Mouse (Mus musculus) stomach, postnatal 0 days (tissue): ENCODE data around the gene Cenpw. TPM values are rescaled to one million over a fixed set of nuclear protein-coding genes. Genes with fewer than 3 reads are reported as not detected.

Experiments used
- ATAC-seq: fragments of 200-750 bp; cut with Nextera tagmentation; 2 replicates; pipeline ENCODE4 v1.8.0; 2017; ENCODE audit not compliant: low FRiP score, low TSS enrichment
- DNase-seq: peaks from one replicate; pipeline ENCODE4 v3.0.0-alpha.2; 2016; ENCODE audit warnings: low spot score
- H3K27ac ChIP-seq: fragments of 300-500 bp; sonication (generic); replicated peaks from 2 replicates; pipeline ENCODE4 v1.5.1; 2014; ENCODE audit warnings: mild to moderate bottlenecking, control low read depth
- H3K27me3 ChIP-seq: fragments of 300-500 bp; sonication (generic); 2 replicates; pipeline ENCODE4 v1.6.1; 2014; ENCODE audit warnings: low read length; ENCODE audit not compliant: control insufficient read depth, insufficient read depth
- H3K36me3 ChIP-seq: fragments of 300-500 bp; sonication (generic); 2 replicates; pipeline ENCODE4 v1.6.1; 2014; ENCODE audit warnings: low read length, mixed read lengths; ENCODE audit not compliant: control insufficient read depth, insufficient read depth
- H3K4me1 ChIP-seq: fragments of 300-500 bp; sonication (generic); replicated peaks from 2 replicates; pipeline ENCODE4 v1.6.1; 2014; ENCODE audit warnings: antibody characterized with exemption; ENCODE audit not compliant: control insufficient read depth, insufficient read depth
- H3K4me2 ChIP-seq: fragments of 300-500 bp; sonication (generic); replicated peaks from 2 replicates; pipeline ENCODE4 v1.6.1; 2014; ENCODE audit warnings: low read depth, mild to moderate bottlenecking, control low read depth, moderate library complexity
- H3K4me3 ChIP-seq: fragments of 300-500 bp; sonication (generic); 2 replicates; pipeline ENCODE4 v1.5.1; 2014; ENCODE audit warnings: low read depth, low read length, control low read depth
- H3K9ac ChIP-seq: fragments of 300-500 bp; sonication (generic); 2 replicates; pipeline ENCODE4 v1.6.1; 2014; ENCODE audit warnings: mild to moderate bottlenecking, low read length, control low read depth, mixed read lengths
- H3K9me3 ChIP-seq: fragments of 300-500 bp; sonication (generic); 2 replicates; pipeline ENCODE4 v1.6.1; 2016; ENCODE audit warnings: low read length; ENCODE audit not compliant: control insufficient read depth
- CTCF ChIP-seq: IDR thresholded peaks from 2 replicates; pipeline ENCODE4 v1.5.1; 2016; ENCODE audit warnings: antibody characterized with exemption, low read depth, mild to moderate bottlenecking, moderate library complexity
- EP300 ChIP-seq: optimal IDR thresholded peaks from 2 replicates; pipeline ENCODE3; 2016; ENCODE audit warnings: antibody characterized with exemption
- WGBS: fragments of 180-500 bp; shearing (Covaris S2); extraction: QIAGEN DNeasy Blood & Tissue Kit; methylation state at CpG from one replicate; pipeline ENCODE4 v1.1.7; 2014; 5-methylcytosine and 5-hydroxymethylcytosine counted together
- polyA plus RNA-seq: library from polyadenylated mRNA; unstranded; fragments of >200 nt; fragmentation: Nextera tagmentation; extraction: Ambion mirVana; gene quantifications from 2 replicates; pipeline ENCODE4 v1.2.1, GENCODE M21; 2015

The Cenpw gene
- 17.3 and 18.0 TPM in 2 replicates for polyA plus RNA-seq

DNA sequence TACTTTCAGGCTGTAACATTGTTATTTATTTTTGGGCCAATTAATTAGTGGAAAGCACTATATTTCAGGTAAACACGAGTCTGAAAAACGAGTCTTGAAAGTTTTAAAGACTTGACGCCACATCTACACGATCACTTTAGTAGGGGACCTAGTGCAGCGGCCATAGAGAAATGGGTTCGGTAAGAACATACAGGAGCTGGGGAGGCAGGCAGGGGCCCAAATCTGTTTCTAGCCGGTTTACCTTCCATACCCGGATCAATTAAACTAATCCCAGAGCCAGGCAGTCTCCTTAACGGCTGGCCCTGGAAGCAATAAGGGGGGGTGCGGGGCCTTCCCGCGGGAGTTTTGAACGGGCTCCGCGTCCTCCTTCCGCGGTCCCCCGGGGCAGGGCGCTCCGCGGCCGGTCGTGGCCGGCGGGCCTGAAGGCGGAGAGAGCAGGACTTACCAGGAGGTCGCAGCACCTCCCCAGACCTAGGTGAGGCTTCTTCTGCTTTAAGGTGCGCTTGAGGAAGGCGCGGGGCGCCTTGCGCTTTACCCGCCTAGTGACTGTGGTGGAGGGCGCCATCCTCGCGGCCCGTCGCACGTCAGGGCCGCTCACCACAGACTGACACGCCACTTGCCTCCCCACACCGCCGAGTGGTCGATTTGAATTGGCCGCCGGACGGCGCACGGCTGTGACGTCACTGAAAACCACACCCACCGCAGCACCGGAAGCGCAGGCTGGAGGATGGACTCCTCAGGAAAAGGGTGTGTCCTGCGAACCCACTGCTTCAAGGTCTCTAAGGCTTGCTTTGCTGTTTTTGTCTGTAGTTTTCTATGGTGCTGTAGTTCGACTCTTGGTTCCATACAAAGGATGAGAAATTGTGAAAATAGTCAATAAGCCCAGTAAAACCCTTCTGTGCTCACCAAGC, at the start of gene Cenpw:
TSS of gene Cenpw (minus strand) at position 645 of the 911 bp plus-strand sequence.
- 1% methylated on average over 48 of the region's 55 CpGs for WGBS
- Histone ChIP-seq H3K9me3 (no peaks in the 10 kb centered on the region), H3K27me3 (no peaks in the 10 kb centered on the region), H3K27ac (peak within 1 kb of the TSS; percentile 45; the same call in 1 of the 2 replicates), H3K9ac (peak within 1 kb of the TSS; percentile 79), H3K4me1 (no peaks in the 10 kb centered on the region), H3K36me3 (no peaks in the 10 kb centered on the region), H3K4me2 (peak within 1 kb of the TSS; percentile 96), H3K4me3 (peak within 1 kb of the TSS; percentile 84)
- peak; percentile 93 for DNase-seq
- TF ChIP-seq EP300 (no peak), CTCF (peak; percentile 35)
- peak; percentile 100 for ATAC-seq

DNA sequence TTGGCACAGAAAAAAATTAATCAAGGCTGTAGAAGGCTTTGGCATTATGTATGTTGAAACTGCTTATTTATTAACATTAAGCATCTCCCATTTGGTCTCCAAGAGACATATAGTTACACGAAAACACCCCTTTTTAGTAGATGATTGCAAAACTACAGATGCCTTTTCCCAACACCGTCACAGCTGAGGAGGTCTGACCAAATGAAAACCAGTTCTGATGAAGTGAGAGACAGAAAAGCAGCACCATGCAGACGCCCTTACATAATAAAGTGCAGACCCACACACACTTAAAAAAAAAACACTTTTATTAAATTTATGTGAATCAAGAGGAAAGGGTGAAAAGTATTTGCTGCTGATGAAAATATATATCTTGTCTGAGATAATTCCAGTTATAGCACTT, 49.3 kb upstream of the Cenpw start:
- no peaks in the 10 kb centered on the region for H3K4me1 ChIP-seq
- no peak overlapping the region for H3K4me3 ChIP-seq
- H3K9ac ChIP-seq = no peak overlapping the region
- H3K27me3 ChIP-seq = no peaks in the 10 kb centered on the region
- H3K27ac ChIP-seq = no peak overlapping the region
- WGBS = 65% methylated on average over 3 of the region's 3 CpGs
- ATAC-seq (no peak), DNase-seq (no peak)
- no peaks in the 10 kb centered on the region for H3K36me3 ChIP-seq
- TF ChIP-seq CTCF (no peak), EP300 (no peak)
- H3K9me3 ChIP-seq = no peaks in the 10 kb centered on the region
- H3K4me2 ChIP-seq = no peak overlapping the region

DNA sequence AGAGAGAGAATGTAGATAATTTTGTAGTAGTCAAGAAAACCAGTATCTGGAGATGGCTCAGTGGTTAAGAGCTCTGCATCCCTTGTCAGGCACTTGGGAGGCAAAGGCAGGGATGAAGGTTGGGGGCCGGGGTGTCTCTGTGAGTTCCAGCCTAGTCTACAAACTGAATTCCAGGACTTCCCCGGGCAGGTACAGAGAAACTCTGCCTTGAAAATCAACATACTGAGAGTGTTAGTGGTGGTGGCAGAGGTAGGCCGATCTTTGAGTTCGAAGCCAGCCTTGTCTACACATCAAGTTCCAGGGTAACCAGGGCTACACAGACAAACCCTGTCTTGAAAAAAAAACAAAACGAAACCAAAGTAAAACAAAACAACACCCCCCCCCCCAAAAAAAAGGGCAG, 859 bp downstream of the Cenpw start:
- Histone ChIP-seq H3K27ac (no peak overlapping the region), H3K4me3 (peak overlapping the region; percentile 84), H3K4me2 (peak overlapping the region; percentile 96), H3K9me3 (no peaks in the 10 kb centered on the region), H3K27me3 (no peaks in the 10 kb centered on the region), H3K36me3 (no peaks in the 10 kb centered on the region), H3K9ac (no peak overlapping the region), H3K4me1 (no peaks in the 10 kb centered on the region)
- WGBS = 57% methylated on average over 5 of the region's 5 CpGs
- no peak for ATAC-seq
- DNase-seq = no peak
- TF ChIP-seq EP300 = no peak
- no peak for TF ChIP-seq CTCF

DNA sequence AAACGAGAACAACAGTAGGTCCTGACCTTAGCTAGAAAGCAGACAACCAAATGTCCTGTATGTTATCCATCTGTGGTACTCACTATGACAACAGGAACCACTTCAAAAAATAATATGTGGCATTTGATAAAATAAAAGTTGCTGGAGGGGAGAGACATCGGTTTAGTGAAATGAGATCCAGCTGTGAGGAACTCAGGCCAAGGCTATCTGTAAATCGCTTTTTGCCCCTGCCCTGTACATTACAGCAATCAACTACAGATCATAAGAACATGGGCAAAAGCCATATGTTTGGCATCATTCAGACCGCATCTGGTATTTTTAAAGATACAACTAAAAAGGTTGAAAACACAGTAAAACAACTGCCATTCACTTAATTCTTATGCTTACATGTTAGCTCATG, 32.7 kb downstream of the Cenpw start:
- Histone ChIP-seq H3K27me3 (no peaks in the 10 kb centered on the region), H3K4me2 (no peak overlapping the region), H3K4me1 (no peaks in the 10 kb centered on the region), H3K4me3 (no peak overlapping the region), H3K9ac (no peak overlapping the region), H3K9me3 (no peaks in the 10 kb centered on the region), H3K36me3 (no peaks in the 10 kb centered on the region), H3K27ac (no peak overlapping the region)
- WGBS = 64% methylated on average over 4 of the region's 4 CpGs
- ATAC-seq = no peak
- DNase-seq = no peak
- TF ChIP-seq CTCF (no peak), EP300 (no peak)
